Mouse (Mus musculus): ENCODE measurements around the gene 3110040M04Rik. TPM values are rescaled to one million over a fixed set of nuclear protein-coding genes. Genes with fewer than 3 reads are reported as not detected.

The 3110040M04Rik gene
- not detected for polyA plus RNA-seq (2014; fragmentation: Illumina TruSeq; extraction: RNeasy Lipid Tissue Mini Kit (QIAGEN cat#74804); ENCODE audit: low read depth, low replicate concordance)

GRCm38 (mm10) chr1:151203818-151204217 is at the start of gene 3110040M04Rik:
Gene 3110040M04Rik (plus strand): TSS chr1:151204121.

GRCm38 (mm10) chr1:151182266-151182665 is 21.7 kb upstream of the 3110040M04Rik start, which contains the start of gene Gm47985:
Gene Gm47985 (plus strand): TSS chr1:151182537.

GRCm38 (mm10) chr1:151192075-151192474 is 11.8 kb upstream of the 3110040M04Rik start, which contains the start of gene Gm8947:
Gene Gm8947 (plus strand): TSS chr1:151192376.

GRCm38 (mm10) chr1:151198120-151198519 is 5.8 kb upstream of the 3110040M04Rik start, which contains the start of gene Gm47995:
Gene Gm47995 (plus strand): TSS chr1:151198448.

GRCm38 (mm10) chr1:151209824-151210355 is 6.0 kb downstream of the 3110040M04Rik start, which contains the start of gene Gm47996:
Gene Gm47996 (plus strand): TSS chr1:151210131.

Other genes with a start within 250 kb of the 3110040M04Rik start
- 0.53 TPM for gene Hmcn1, start 210.7 kb upstream of the 3110040M04Rik start, polyA plus RNA-seq (2014; fragmentation: Illumina TruSeq; extraction: RNeasy Lipid Tissue Mini Kit (QIAGEN cat#74804); ENCODE audit: low read depth, low replicate concordance)
- not detected for gene Gm47985, start 21.6 kb upstream of the 3110040M04Rik start, polyA plus RNA-seq (2014; fragmentation: Illumina TruSeq; extraction: RNeasy Lipid Tissue Mini Kit (QIAGEN cat#74804); ENCODE audit: low read depth, low replicate concordance)
- not detected for gene Gm8947, start 11.7 kb upstream of the 3110040M04Rik start, polyA plus RNA-seq (2014; fragmentation: Illumina TruSeq; extraction: RNeasy Lipid Tissue Mini Kit (QIAGEN cat#74804); ENCODE audit: low read depth, low replicate concordance)
- not detected for gene Gm47995, start 5.7 kb upstream of the 3110040M04Rik start, polyA plus RNA-seq (2014; fragmentation: Illumina TruSeq; extraction: RNeasy Lipid Tissue Mini Kit (QIAGEN cat#74804); ENCODE audit: low read depth, low replicate concordance)
- gene Gm47996, start 6.0 kb downstream of the 3110040M04Rik start, polyA plus RNA-seq (2014; fragmentation: Illumina TruSeq; extraction: RNeasy Lipid Tissue Mini Kit (QIAGEN cat#74804); ENCODE audit: low read depth, low replicate concordance), result not detected
- 113 TPM for gene Ivns1abp, start 140.4 kb downstream of the 3110040M04Rik start, polyA plus RNA-seq (2014; fragmentation: Illumina TruSeq; extraction: RNeasy Lipid Tissue Mini Kit (QIAGEN cat#74804); ENCODE audit: low read depth, low replicate concordance)
- 22.2 TPM for gene Swt1, start 224.3 kb downstream of the 3110040M04Rik start, polyA plus RNA-seq (2014; fragmentation: Illumina TruSeq; extraction: RNeasy Lipid Tissue Mini Kit (QIAGEN cat#74804); ENCODE audit: low read depth, low replicate concordance)
- 21.0 TPM for gene Trmt1l, start 224.4 kb downstream of the 3110040M04Rik start, polyA plus RNA-seq (2014; fragmentation: Illumina TruSeq; extraction: RNeasy Lipid Tissue Mini Kit (QIAGEN cat#74804); ENCODE audit: low read depth, low replicate concordance)